Mouse (Mus musculus) adrenal gland, postnatal 10 days (tissue): ENCODE measurements at regions not wholly inside any gene's neighbourhood (a gene's known extent, or its start where the extent isn't known, plus 50 kb on each side); places are given as distances from the start of the nearest gene placed in this dataset.

Experiments
- DNase-seq: peaks from one replicate; pipeline ENCODE4 v3.0.0; 2021; ENCODE audit warnings: mixed read lengths

DNA sequence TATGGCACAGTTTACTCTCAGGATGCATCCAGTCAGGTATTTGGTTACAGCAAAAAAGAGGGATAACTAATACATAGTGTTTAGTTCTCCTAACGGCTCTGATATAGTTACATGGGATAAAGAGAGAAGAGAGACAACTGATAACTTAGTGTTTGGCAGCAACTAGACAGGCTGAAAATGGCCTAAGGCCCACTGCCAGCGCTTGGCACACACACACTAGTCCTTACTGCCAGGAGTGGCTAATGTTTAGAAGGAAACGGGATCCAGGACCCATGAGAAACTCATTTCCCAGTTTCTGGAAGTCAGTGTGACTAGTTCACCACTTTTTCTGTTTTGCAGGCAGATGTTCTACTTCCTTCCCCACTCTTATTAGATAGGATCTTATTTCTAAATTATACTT, 633.5 kb upstream of the Cylc2 start:
- DNase-seq, result peak; percentile 2

DNA sequence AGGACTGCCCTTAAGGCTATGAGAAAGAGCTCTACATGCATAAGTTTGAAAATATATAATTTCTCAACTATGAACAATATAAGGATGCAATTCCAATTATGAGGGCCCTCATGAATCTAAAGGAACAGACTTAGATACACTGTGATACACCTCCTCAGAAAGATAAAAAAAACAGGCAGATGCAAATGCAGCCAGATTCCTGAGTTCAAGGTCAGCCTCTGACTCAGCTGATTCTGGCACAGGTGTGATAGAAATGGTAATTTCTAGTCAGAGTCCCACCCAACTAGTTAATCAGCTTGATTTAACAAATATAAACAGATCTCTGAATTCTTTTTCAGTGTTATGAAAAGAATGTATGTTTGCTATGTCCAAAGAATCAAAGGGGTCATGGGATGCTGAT, 595.8 kb upstream of the Cylc2 start:
- DNase-seq, result no peak
